Mouse (Mus musculus) embryonic facial prominence, embryonic 13.5 days (tissue): ENCODE measurements around the gene Gpm6a. TPM values are rescaled to one million over a fixed set of nuclear protein-coding genes. Genes with fewer than 3 reads are reported as not detected.

Source experiments
- ATAC-seq: fragments of 200-750 bp; cut with Nextera tagmentation; 2 replicates; pipeline ENCODE4 v1.8.0; 2017; ENCODE audit warnings: low read depth; ENCODE audit not compliant: insufficient number of reproducible peaks, insufficient read depth, low FRiP score, low TSS enrichment
- H3K27ac ChIP-seq: fragments of 300-500 bp; sonication (generic); 2 replicates; pipeline ENCODE4 v1.5.1; 2015; ENCODE audit warnings: moderate library complexity, mild to moderate bottlenecking, inconsistent platforms
- H3K27me3 ChIP-seq: fragments of 300-500 bp; sonication (generic); 2 replicates; pipeline ENCODE4 v1.6.1; 2015; ENCODE audit warnings: mild to moderate bottlenecking, inconsistent platforms
- H3K36me3 ChIP-seq: fragments of 300-500 bp; sonication (generic); 2 replicates; pipeline ENCODE4 v1.6.1; 2015; ENCODE audit warnings: mild to moderate bottlenecking, inconsistent platforms
- H3K4me1 ChIP-seq: fragments of 300-500 bp; sonication (generic); 2 replicates; pipeline ENCODE4 v1.6.1; 2015; ENCODE audit warnings: inconsistent platforms
- H3K4me2 ChIP-seq: fragments of 300-500 bp; sonication (generic); 2 replicates; pipeline ENCODE4 v1.6.1; 2015; ENCODE audit warnings: moderate library complexity, mild to moderate bottlenecking, inconsistent platforms
- H3K4me3 ChIP-seq: fragments of 300-500 bp; sonication (generic); 2 replicates; pipeline ENCODE4 v1.5.1; 2015; ENCODE audit warnings: mild to moderate bottlenecking, inconsistent platforms
- H3K9ac ChIP-seq: fragments of 300-500 bp; sonication (generic); 2 replicates; pipeline ENCODE4 v1.6.1; 2015; ENCODE audit warnings: mild to moderate bottlenecking, inconsistent platforms
- H3K9me3 ChIP-seq: fragments of 300-500 bp; sonication (generic); 2 replicates; pipeline ENCODE4 v1.6.1; 2016; ENCODE audit warnings: inconsistent platforms
- WGBS: fragments of 180-500 bp; shearing (Covaris S2); methylation state at CpG from one replicate; pipeline ENCODE4 v1.1.7; 2015; ENCODE audit warnings: mixed read lengths; 5-methylcytosine and 5-hydroxymethylcytosine counted together
- polyA plus RNA-seq: library from polyadenylated mRNA; unstranded; fragments of >200 nt; fragmentation: Nextera tagmentation; extraction: Ambion mirVana; gene quantifications from 2 replicates; pipeline ENCODE4 v1.2.1, GENCODE M21; 2015

Gene Gpm6a
- polyA plus RNA-seq, 1 experiment from 2014 or later, result 21.7 TPM

DNA sequence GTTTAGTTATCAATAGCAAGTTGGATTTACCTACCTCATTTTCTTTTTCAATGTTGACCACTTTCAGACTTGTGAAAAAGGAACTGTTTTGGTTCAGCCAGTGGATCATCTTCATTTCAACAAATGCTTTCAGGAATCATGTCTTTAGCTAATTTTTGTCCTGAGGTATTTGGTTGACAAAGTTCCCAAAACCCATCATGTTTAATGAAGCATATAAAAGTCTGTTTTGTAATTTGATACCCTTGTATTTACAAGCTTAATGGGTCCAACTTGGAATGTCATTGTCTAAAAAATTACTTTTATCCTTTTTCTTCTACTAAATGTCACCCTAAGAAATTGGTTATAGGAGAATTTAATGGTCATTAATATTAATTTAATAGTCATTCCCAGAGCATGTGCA is 6.9 kb downstream of the Gpm6a start:
- no peak overlapping the region for H3K27ac ChIP-seq
- H3K4me2 ChIP-seq, result no peak overlapping the region
- no peak overlapping the region for H3K9ac ChIP-seq
- H3K4me3 ChIP-seq, result no peak overlapping the region
- ATAC-seq, result no peak
- no peaks in the 10 kb centered on the region for H3K27me3 ChIP-seq
- H3K36me3 ChIP-seq, result no peaks in the 10 kb centered on the region
- H3K9me3 ChIP-seq, result no peaks in the 10 kb centered on the region
- no peaks in the 10 kb centered on the region for H3K4me1 ChIP-seq

DNA sequence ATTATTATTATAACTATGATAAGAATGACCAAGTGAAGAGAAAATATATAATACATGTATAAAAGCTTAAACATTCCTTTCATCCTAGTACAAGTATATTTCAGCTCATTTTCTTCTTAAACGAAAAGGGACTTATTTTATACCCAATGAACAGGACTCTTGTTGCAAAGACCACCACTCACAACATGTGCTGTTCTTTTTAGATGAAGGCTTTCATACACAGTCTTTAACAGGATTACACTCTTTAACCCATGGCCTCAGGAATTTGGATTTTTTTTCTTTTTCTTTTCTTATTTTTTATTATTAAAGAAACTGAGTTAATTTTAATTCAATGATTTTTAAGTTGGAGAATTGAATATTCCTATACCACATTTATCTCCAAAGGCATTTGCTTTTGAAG is 20.4 kb downstream of the Gpm6a start:
- Histone ChIP-seq H3K9ac (no peak overlapping the region), H3K9me3 (no peaks in the 10 kb centered on the region), H3K4me2 (no peak overlapping the region), H3K36me3 (no peaks in the 10 kb centered on the region), H3K4me1 (no peaks in the 10 kb centered on the region), H3K4me3 (no peak overlapping the region), H3K27ac (no peak overlapping the region), H3K27me3 (no peaks in the 10 kb centered on the region)
- ATAC-seq, result no peak
- 76% methylated on average over 1 of the region's 1 CpGs for WGBS

DNA sequence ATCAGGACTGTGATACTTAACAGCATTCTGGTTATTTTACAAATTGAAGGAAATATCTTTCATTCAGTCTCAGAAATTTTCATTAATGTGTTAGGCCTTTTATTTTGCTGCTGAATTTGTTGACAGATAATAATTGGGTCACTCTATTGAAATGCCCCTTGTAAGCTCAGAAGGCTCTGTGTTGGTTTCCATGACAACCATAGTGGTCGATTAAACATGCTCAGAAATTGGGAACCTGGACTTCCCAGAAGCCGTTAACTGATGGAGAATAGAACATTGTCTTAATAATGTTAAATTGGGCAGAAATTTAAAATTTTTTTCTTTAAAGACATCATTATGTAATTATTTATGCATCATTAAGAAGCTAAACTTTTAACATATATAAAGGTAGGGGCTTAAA is 20.9 kb downstream of the Gpm6a start:
- H3K27ac ChIP-seq, result no peak overlapping the region
- H3K9me3 ChIP-seq, result no peaks in the 10 kb centered on the region
- no peak overlapping the region for H3K4me3 ChIP-seq
- no peaks in the 10 kb centered on the region for H3K27me3 ChIP-seq
- H3K4me1 ChIP-seq, result no peaks in the 10 kb centered on the region
- WGBS, result 36% methylated on average over 2 of the region's 2 CpGs
- no peak overlapping the region for H3K9ac ChIP-seq
- no peak overlapping the region for H3K4me2 ChIP-seq
- ATAC-seq, result no peak
- no peaks in the 10 kb centered on the region for H3K36me3 ChIP-seq

DNA sequence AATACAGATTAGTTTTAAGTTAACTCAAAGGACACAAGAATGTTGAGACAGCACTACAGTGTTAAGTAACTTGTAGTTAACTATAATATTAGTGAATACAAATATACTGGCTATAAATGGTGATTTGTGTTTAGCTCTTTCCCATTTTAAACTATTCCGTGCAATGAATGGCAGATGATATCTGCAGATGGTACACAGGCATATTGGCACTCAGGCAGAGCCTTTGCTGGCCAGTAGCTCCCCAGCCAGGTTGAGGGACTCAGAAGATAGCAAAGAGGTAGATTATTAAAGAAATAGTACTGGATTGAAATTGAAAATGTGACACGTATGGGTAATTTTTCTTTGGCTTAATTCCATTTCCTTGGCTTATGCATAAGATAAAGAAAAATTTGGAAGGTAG is 21.3 kb downstream of the Gpm6a start:
- Histone ChIP-seq H3K4me1 (no peaks in the 10 kb centered on the region), H3K27ac (no peak overlapping the region), H3K4me3 (no peak overlapping the region), H3K9ac (no peak overlapping the region), H3K9me3 (no peaks in the 10 kb centered on the region), H3K36me3 (no peaks in the 10 kb centered on the region), H3K4me2 (no peak overlapping the region), H3K27me3 (no peaks in the 10 kb centered on the region)
- ATAC-seq, result no peak
- 78% methylated on average over 2 of the region's 2 CpGs for WGBS

DNA sequence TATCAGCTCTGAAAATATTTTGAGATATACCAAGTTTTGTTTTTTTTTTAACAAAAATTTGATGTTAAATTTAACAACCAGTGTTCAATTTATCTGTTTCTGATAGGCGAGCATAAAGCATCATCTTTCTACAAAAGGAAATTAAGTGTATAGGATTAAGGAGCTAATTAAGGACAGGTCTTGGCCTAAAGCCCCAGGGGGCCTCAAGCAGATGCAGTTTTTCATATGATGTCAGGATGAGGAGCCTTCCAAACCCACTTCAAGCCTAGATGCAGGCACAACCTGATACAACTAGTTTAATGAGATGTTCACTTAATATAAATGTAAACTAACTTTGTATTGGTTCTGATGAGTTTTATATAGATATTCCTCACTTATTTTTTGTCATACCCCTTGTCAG is 22.0 kb downstream of the Gpm6a start:
- 25% methylated on average over 1 of the region's 1 CpGs for WGBS
- H3K4me1 ChIP-seq, result no peaks in the 10 kb centered on the region
- no peak overlapping the region for H3K4me2 ChIP-seq
- H3K4me3 ChIP-seq, result no peak overlapping the region
- no peak overlapping the region for H3K27ac ChIP-seq
- no peak overlapping the region for H3K9ac ChIP-seq
- no peaks in the 10 kb centered on the region for H3K27me3 ChIP-seq
- no peaks in the 10 kb centered on the region for H3K36me3 ChIP-seq
- no peaks in the 10 kb centered on the region for H3K9me3 ChIP-seq
- no peak for ATAC-seq

DNA sequence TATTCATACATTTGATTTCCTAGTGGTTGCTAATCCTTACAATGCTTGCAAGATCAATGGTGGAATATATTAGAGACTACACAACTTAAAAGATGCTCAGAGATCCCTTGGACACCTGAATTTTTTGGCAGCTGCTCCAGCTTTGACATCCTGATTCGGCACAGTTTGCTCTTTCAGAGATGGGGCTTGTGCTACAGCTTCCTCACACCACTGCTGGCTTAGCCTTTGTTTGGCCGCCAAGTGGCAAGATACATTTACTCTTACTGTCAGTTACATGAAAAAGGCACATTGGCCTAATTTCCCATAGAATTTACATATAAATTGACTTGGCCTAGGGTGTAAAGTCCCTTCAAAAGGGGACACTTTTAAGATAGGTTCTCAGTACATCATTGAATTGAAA is 32.1 kb downstream of the Gpm6a start:
- Histone ChIP-seq H3K9ac (no peak overlapping the region), H3K36me3 (no peaks in the 10 kb centered on the region), H3K27me3 (no peaks in the 10 kb centered on the region), H3K4me1 (no peaks in the 10 kb centered on the region), H3K4me2 (no peak overlapping the region), H3K9me3 (no peaks in the 10 kb centered on the region), H3K4me3 (no peak overlapping the region), H3K27ac (no peak overlapping the region)
- no peak for ATAC-seq
- 71% methylated on average over 2 of the region's 2 CpGs for WGBS

DNA sequence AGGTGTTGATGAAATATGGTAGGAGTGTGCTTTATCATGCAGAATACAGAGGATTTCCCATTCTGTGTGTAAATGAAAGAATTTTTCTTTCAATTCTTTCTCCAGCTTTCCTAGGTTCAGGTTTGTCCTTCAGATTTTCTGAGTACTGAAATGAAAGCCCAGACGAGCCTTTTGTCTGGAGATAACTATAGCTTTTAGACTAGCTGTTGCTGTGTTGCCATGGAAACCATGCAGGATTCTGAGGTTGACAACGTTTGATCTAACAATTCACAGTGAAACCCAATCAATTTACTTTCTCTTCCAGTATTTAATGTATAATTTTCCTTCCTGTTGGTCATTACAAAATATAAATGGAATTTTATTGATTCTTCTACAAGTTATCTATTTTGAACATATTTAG is 34.5 kb downstream of the Gpm6a start:
- no peak for ATAC-seq
- 31% methylated on average over 2 of the region's 2 CpGs for WGBS
- Histone ChIP-seq H3K27ac (no peak overlapping the region), H3K27me3 (no peaks in the 10 kb centered on the region), H3K36me3 (no peaks in the 10 kb centered on the region), H3K4me3 (no peak overlapping the region), H3K4me1 (no peaks in the 10 kb centered on the region), H3K9ac (no peak overlapping the region), H3K4me2 (no peak overlapping the region), H3K9me3 (no peaks in the 10 kb centered on the region)

DNA sequence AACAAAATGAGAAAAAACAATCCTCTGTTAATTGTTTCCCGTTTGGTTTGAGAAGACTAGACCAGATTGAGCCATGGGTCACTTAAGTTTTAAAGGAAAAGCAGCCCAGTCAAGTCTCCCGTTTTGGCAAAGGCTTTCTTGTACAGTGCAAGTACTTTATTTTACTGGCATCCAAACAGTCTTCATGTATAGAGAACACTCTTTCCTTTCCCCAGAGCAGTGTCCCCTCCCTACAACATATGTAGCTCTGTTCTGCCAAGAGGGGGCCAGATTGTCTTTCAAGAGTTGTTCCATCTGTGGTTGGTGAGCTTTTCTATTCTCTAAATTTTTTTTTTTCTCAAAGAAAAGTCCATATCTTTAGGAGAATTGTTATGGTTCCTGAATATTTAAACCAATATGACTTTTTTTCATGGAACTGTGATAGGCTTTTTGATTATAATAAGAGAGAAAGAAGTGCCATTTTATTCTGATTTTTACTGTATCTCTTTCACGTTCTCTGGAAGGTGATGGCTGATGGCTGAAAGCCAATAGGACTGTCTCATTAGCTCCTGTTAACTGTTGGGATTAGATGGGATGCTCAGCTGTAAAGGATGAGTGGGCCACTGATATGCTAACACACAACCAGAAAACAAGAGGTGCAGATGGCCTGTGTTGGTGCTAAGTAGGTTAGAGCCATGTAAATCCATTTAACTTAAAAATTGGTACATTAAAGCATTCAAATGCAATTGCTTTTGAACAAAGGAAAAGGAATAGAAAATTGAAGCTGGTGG is 37.4 kb downstream of the Gpm6a start:
- H3K4me2 ChIP-seq, result no peak overlapping the region
- no peaks in the 10 kb centered on the region for H3K36me3 ChIP-seq
- no peak for ATAC-seq
- H3K27ac ChIP-seq, result no peak overlapping the region
- WGBS, result 74% methylated on average over 3 of the region's 3 CpGs
- no peak overlapping the region for H3K9ac ChIP-seq
- H3K9me3 ChIP-seq, result no peaks in the 10 kb centered on the region
- H3K4me3 ChIP-seq, result no peak overlapping the region
- no peaks in the 10 kb centered on the region for H3K27me3 ChIP-seq
- H3K4me1 ChIP-seq, result no peaks in the 10 kb centered on the region

DNA sequence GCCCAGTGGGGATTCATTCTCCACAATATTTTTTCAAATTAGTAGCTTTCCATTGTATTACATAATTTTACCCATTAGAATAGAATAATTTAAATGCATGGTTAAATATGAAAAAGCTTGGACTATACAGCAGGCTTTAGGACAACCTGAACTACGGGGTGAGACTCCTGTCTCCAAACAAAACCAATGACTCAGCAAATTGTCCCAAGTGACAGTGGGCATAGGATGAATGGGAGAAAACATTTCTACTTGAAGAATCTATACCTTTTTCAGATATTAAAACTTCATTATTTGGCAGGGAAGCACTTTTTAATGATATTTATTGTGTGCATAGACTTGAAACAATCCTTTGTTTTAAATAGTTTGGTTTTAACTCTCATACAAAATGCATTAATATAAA is 41.0 kb downstream of the Gpm6a start:
- Histone ChIP-seq H3K4me3 (no peak overlapping the region), H3K36me3 (no peaks in the 10 kb centered on the region), H3K9me3 (no peaks in the 10 kb centered on the region), H3K4me2 (no peak overlapping the region), H3K27ac (no peak overlapping the region), H3K4me1 (no peaks in the 10 kb centered on the region), H3K27me3 (no peaks in the 10 kb centered on the region), H3K9ac (no peak overlapping the region)
- 68% methylated on average over 1 of the region's 1 CpGs for WGBS
- no peak for ATAC-seq

DNA sequence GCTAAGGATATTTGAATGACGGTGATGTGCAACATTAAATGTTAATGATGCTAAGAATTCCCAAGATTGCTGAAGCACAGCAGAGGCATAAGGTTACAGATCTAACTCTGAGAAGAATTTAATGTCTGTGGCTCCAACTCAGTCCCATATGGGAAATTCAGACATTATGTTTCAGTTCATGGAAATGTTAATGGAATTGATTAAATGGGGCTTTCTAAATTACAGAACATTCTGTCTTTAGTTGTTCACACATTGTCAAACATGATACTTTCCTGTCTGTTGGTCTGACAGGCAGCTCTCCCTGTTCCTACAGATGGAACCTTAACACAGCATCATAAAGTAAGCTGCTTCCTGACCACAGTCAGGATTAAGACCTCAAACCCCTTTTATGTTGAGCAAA is 47.8 kb downstream of the Gpm6a start:
- H3K4me1 ChIP-seq, result no peaks in the 10 kb centered on the region
- ATAC-seq, result no peak
- no peak overlapping the region for H3K4me2 ChIP-seq
- H3K36me3 ChIP-seq, result no peaks in the 10 kb centered on the region
- no peak overlapping the region for H3K27ac ChIP-seq
- H3K27me3 ChIP-seq, result no peaks in the 10 kb centered on the region
- H3K9me3 ChIP-seq, result no peaks in the 10 kb centered on the region
- H3K9ac ChIP-seq, result no peak overlapping the region
- 51% methylated on average over 1 of the region's 1 CpGs for WGBS
- H3K4me3 ChIP-seq, result no peak overlapping the region

DNA sequence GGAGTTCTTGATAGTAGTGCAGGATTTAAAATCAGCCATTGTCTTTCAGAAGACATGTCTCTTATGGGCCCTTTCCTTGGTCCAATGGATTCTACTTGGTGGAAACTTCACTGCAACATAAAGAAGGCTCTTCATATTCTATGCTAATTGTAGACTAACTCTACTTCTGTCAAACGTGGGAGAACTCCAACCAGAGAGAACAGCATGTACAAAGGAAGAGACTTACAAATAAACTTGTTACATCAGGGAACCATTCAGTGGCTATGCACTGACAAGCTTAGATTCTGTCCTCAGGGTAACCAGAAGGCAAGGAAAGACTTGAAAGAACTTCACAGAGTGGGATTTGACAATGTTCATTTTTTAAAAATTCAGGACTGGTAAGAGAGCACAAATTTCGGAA is 48.3 kb downstream of the Gpm6a start:
- H3K27me3 ChIP-seq, result no peaks in the 10 kb centered on the region
- H3K4me2 ChIP-seq, result no peak overlapping the region
- no peaks in the 10 kb centered on the region for H3K36me3 ChIP-seq
- WGBS, result 59% methylated on average over 2 of the region's 2 CpGs
- H3K4me3 ChIP-seq, result no peak overlapping the region
- ATAC-seq, result no peak
- H3K9ac ChIP-seq, result no peak overlapping the region
- H3K9me3 ChIP-seq, result no peaks in the 10 kb centered on the region
- H3K4me1 ChIP-seq, result no peaks in the 10 kb centered on the region
- H3K27ac ChIP-seq, result no peak overlapping the region

DNA sequence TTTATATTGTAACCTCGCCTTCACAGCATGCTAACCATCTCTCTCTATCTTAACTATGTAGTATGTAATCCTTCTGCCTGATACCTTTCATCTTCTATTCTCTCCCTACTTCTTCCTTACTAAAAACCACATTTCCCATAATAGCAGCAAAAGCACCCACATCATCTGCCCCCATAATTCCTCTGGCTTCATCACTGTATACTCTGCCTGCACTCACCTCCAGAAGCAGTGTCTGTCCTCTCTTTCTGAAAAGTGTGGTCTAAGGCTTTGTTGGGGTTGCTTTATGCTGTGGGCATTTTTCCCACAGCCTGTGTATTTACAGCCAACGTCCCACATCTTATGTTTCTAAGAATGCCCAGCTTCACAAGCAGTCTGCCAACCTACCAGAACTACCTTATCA is 57.6 kb downstream of the Gpm6a start:
- no peaks in the 10 kb centered on the region for H3K36me3 ChIP-seq
- no peaks in the 10 kb centered on the region for H3K27me3 ChIP-seq
- H3K4me1 ChIP-seq, result no peaks in the 10 kb centered on the region
- 57% methylated on average over 2 of the region's 2 CpGs for WGBS
- H3K4me3 ChIP-seq, result no peak overlapping the region
- no peak overlapping the region for H3K4me2 ChIP-seq
- H3K27ac ChIP-seq, result no peak overlapping the region
- H3K9ac ChIP-seq, result no peak overlapping the region
- H3K9me3 ChIP-seq, result no peaks in the 10 kb centered on the region
- ATAC-seq, result no peak

DNA sequence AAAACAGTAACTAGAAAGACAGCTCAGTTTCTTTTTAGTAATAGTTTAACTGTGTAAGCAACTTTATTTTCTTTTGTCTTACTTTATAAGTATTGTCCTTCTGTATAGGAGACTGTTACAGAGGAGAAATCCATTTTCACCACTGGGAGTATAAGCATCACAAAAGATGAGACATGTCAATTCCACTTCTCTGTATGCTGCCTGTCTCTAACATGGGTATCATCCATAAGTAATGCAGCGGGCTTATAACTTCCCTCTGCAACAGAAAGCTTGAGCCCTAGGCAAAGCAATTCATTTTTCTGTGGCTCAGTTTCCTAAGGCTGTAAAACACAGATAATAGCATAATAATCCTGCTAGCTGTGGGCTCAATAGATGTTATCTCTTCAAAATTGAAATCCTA is 62.4 kb downstream of the Gpm6a start:
- Histone ChIP-seq H3K27me3 (no peaks in the 10 kb centered on the region), H3K4me3 (no peak overlapping the region), H3K36me3 (no peaks in the 10 kb centered on the region), H3K9ac (no peak overlapping the region), H3K4me2 (no peak overlapping the region), H3K9me3 (no peaks in the 10 kb centered on the region), H3K4me1 (no peaks in the 10 kb centered on the region), H3K27ac (no peak overlapping the region)
- WGBS, result 68% methylated on average over 1 of the region's 1 CpGs
- no peak for ATAC-seq
